Mouse (Mus musculus) urinary bladder, adult 18-20 months (tissue): Measurements from ENCODE around the gene 1700049E17Rik1.
"Not testable (repeated sequence)": the region's sequence is repeated elsewhere in the genome, so short reads cannot be mapped to it uniquely, and the experiment has no call there.

ENCODE experiments used
- DNase-seq, 2 experiments: peaks; one replicate each; pipeline ENCODE4 v3.0.0; 2022; ENCODE audit warnings: low spot score in 2 of 2, mixed read lengths in 2 of 2

Gene 1700049E17Rik1

DNA sequence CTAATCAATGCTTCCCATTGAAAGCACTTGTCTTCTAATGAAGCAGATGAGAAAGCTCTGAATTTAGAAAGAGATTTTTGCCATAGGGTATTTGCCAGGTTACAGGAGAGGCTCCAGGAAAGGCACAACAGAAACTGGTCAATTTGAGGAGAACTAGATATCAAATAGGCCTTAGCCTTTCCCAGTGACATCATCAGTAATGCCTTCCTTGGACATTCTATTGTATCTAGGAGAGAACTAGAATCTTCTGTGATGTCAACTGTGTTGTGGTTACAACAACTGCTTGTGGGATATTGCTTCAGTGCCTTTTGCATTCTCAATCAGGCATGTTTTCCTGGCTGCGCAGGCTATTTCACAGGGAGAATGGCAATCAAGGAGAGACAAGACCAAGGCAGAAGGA lies at the start of gene 1700049E17Rik1:
Gene 1700049E17Rik1 (plus strand): TSS at position 301 of the 400 bp plus-strand sequence.
- DNase-seq: not testable (repeated sequence)

- DNase-seq: not testable (repeated sequence)
These were observed 17.6 kb upstream of the 1700049E17Rik1 start, which contains the start of gene Gm7980 for GRCm38 (mm10) chr14:41907190-41907589. Gene Gm7980 (minus strand): TSS chr14:41907290.

DNA sequence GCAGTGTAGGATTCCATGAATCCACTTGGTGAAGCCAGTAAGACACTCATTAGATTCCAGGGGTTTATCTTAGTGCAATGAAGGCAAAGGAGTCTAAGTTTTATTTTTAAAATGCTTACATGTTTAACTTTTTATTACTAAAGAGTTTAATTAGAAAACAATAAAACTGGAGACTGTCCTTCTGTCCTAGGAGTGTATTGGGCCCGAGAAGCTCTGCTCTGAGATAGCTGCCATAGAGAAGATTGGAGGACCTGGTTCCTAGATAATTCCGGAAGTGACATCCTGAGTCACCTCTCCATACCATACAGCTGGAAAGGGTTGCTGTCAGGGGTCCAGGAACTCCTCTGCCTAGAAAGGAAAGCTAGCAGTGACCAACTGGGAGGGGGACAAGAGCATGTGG lies 18.9 kb downstream of the 1700049E17Rik1 start, which contains the start of gene 1700024B05Rik:
Gene 1700024B05Rik (plus strand): TSS at position 301 of the 400 bp plus-strand sequence.
- not testable (repeated sequence) for DNase-seq

GRCm38 (mm10) chr14:41964095-41964494 lies 39.3 kb downstream of the 1700049E17Rik1 start:
- DNase-seq: not testable (repeated sequence)

DNA sequence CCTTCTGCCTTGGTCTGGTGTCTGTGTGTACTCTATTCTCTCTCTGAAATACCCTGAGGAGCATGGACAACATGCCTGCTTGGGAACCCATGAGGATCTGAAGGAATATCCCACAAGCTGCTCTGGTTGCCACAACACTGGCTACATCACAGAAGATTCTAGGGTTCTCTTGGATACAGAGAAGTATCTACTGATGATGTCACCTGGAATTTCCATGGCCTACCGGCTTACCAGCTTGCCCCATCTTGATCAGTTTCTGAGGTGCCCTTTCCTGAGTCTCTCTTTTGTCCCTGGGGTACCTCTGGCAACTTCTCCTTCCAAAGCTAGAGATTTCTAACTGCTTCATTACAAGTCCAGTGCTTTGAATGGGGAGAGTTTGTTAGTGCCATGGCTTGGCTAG lies 43.1 kb downstream of the 1700049E17Rik1 start, which contains the start of gene Gm6401:
Gene Gm6401 (minus strand): TSS at position 101 of the 400 bp plus-strand sequence.
- not testable (repeated sequence) for DNase-seq

DNA sequence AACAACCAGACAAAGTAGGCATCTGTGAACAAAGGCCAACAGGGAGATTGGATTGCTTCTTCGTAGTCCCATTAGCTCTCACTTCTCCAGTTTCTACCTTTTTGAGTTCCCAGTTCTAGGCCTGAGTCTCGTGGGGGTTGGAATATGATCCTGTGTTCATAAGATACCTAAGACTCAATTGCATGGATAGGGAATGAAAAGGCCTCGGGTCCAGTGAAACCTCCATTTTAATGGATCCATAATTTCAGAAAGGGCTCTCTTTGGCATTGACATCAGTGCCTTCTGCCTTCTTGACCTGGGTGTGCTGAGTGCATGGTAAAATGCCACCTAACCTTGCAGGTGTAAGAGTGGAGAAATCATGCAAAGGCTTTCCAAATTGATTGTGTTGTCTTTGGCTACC lies 43.8 kb downstream of the 1700049E17Rik1 start:
- not testable (repeated sequence) for DNase-seq
